15 mouse cellular contexts compared by ENCODE assay signal in the genomic region with DNA sequence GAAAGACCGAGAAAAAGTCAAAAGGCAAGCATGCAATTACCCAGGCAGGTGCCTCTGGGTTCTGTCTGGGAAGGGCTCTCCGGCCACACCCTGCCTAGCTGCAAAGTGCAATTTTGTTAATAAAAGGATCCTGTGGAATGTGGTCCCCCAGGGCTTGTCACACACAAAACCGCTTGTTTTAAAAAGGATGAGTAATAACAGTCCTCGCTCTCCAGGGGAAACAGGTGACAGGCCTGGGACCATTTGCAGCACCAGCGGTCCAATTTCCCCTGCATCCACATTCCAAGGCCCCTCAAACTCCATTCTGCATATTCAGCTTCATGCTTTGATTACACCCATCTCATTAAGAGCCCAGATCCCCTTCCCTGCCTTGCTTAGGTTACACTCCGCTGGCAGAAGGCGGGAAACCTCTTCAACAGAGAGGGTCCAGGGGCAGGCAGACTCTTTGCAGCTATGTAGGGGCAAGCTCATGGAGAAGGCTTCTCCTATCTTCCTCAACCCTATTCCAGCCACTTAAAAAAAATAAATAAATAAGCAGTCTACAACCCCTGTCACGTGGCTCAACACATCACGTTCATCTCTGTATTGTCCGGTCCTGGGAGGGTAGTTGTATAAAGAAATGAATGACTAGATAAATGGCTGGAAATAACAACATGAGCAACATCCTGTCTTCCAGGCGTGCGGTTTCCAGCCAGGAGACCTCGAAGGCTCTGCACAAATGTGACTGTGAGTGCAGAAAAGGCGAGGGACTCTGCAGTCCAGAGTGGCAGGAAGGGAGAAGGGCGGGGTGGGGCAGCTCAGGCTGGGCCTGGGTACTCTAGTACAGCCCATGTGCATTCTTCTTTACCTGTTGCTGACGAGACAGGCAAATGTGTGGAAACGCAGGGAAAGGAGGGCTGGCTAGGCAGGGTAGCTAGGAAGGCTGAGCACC. TPM values are rescaled to one million over a fixed set of nuclear protein-coding genes. Genes with fewer than 3 reads are reported as not detected.
DNase-seq lines count a peak whose midpoint lies in the region; ATAC-seq lines count a peak whose summit lies in the region.
"Had no signal": no experiment of that assay in that cellular context is flagged by ENCODE, and none has a peak within 500 bp of the region (broad histone marks: within the 10 kb centered on the region; RNA-seq: fewer than 3 reads in every experiment).

No protein-coding gene starts in this region.

- H3K4me3 ChIP-seq in forebrain, embryonic 11.5 days (ENCODE audit: low read depth, low read length): no peak overlapping the region
- no peak overlapping the region for H3K4me3 ChIP-seq in forebrain, embryonic 12.5 days (replicated peaks)
- H3K4me3 ChIP-seq in hindbrain, embryonic 14.5 days (replicated peaks; ENCODE audit: low read length): no peak overlapping the region
- no peak overlapping the region for H3K4me3 ChIP-seq in hindbrain, embryonic 12.5 days
- H3K4me3 ChIP-seq: embryonic facial prominence, embryonic 15.5 days; forebrain, embryonic 13.5 days had no signal

- H3K9me3 ChIP-seq in forebrain, embryonic 11.5 days (ENCODE audit: control insufficient read depth, low read length): no peaks in the 10 kb centered on the region
- H3K9me3 ChIP-seq in forebrain, embryonic 12.5 days: no peaks in the 10 kb centered on the region
- no peaks in the 10 kb centered on the region for H3K9me3 ChIP-seq in hindbrain, embryonic 14.5 days (ENCODE audit: control insufficient read depth, low read length)
- H3K9me3 ChIP-seq in hindbrain, embryonic 12.5 days (replicated peaks): no peaks in the 10 kb centered on the region
- H3K9me3 ChIP-seq: embryonic facial prominence, embryonic 15.5 days; forebrain, embryonic 13.5 days had no signal

- no peaks in the 10 kb centered on the region for H3K4me1 ChIP-seq in forebrain, embryonic 11.5 days (replicated peaks; ENCODE audit: control insufficient read depth, insufficient read depth, low read length)
- peaks cover 12% of the 10 kb centered on the region for H3K4me1 ChIP-seq in forebrain, embryonic 12.5 days
- H3K4me1 ChIP-seq in hindbrain, embryonic 14.5 days (replicated peaks; ENCODE audit: control insufficient read depth, insufficient read depth, low read length): peaks cover 13% of the 10 kb centered on the region
- H3K4me1 ChIP-seq in hindbrain, embryonic 12.5 days: peaks cover 14% of the 10 kb centered on the region

- no peak overlapping the region for H3K27ac ChIP-seq in forebrain, embryonic 11.5 days (ENCODE audit: low read depth, low read length)
- no peak overlapping the region for H3K27ac ChIP-seq in forebrain, embryonic 12.5 days
- H3K27ac ChIP-seq in hindbrain, embryonic 14.5 days: no peak overlapping the region
- no peak overlapping the region for H3K27ac ChIP-seq in hindbrain, embryonic 12.5 days
- H3K27ac ChIP-seq: embryonic facial prominence, embryonic 15.5 days; forebrain, embryonic 13.5 days; liver, embryonic 14.5 days had no signal

- no peaks in the 10 kb centered on the region for H3K36me3 ChIP-seq in forebrain, embryonic 11.5 days (ENCODE audit: control insufficient read depth, insufficient read depth, low read length)
- H3K36me3 ChIP-seq in forebrain, embryonic 12.5 days (replicated peaks): no peaks in the 10 kb centered on the region
- H3K36me3 ChIP-seq in hindbrain, embryonic 14.5 days (replicated peaks; ENCODE audit: control insufficient read depth, insufficient read depth): no peaks in the 10 kb centered on the region
- no peaks in the 10 kb centered on the region for H3K36me3 ChIP-seq in hindbrain, embryonic 12.5 days
- H3K36me3 ChIP-seq: embryonic facial prominence, embryonic 15.5 days had no signal

- H3K27me3 ChIP-seq in forebrain, embryonic 11.5 days (ENCODE audit: control insufficient read depth, insufficient read depth, low read length): no peaks in the 10 kb centered on the region
- no peaks in the 10 kb centered on the region for H3K27me3 ChIP-seq in forebrain, embryonic 12.5 days
- H3K27me3 ChIP-seq in hindbrain, embryonic 14.5 days (ENCODE audit: control insufficient read depth, insufficient read depth, low read length): no peaks in the 10 kb centered on the region
- no peaks in the 10 kb centered on the region for H3K27me3 ChIP-seq in hindbrain, embryonic 12.5 days
- H3K27me3 ChIP-seq: embryonic facial prominence, embryonic 15.5 days; forebrain, embryonic 13.5 days had no signal

- no peak overlapping the region for H3K4me2 ChIP-seq in forebrain, embryonic 11.5 days (ENCODE audit: low read depth, low read length, severe bottlenecking)
- H3K4me2 ChIP-seq in forebrain, embryonic 12.5 days: no peak overlapping the region
- H3K4me2 ChIP-seq in hindbrain, embryonic 14.5 days (replicated peaks): no peak overlapping the region
- H3K4me2 ChIP-seq in hindbrain, embryonic 12.5 days (replicated peaks): no peak overlapping the region
- H3K4me2 ChIP-seq: embryonic facial prominence, embryonic 15.5 days; forebrain, embryonic 13.5 days had no signal

- 66% methylated on average over 17 of the region's 17 CpGs for WGBS in forebrain, embryonic 11.5 days
- 66% methylated on average over 17 of the region's 17 CpGs for WGBS in forebrain, embryonic 12.5 days
- 59% methylated on average over 17 of the region's 17 CpGs for WGBS in hindbrain, embryonic 14.5 days
- WGBS in hindbrain, embryonic 12.5 days: 64% methylated on average over 17 of the region's 17 CpGs

- ATAC-seq in forebrain, embryonic 11.5 days (replicated peaks; ENCODE audit: low FRiP score): no peak
- no peak for ATAC-seq in forebrain, embryonic 12.5 days (ENCODE audit: low FRiP score)
- peak; percentile 21; the same call in 1 of the 2 replicates for ATAC-seq in hindbrain, embryonic 14.5 days (ENCODE audit: low FRiP score)
- ATAC-seq in hindbrain, embryonic 12.5 days (ENCODE audit: low FRiP score): no peak
- ATAC-seq: forebrain, embryonic 13.5 days had no signal

- no peak overlapping the region for H3K9ac ChIP-seq in forebrain, embryonic 11.5 days (ENCODE audit: low read length)
- H3K9ac ChIP-seq in forebrain, embryonic 12.5 days: no peak overlapping the region
- H3K9ac ChIP-seq in hindbrain, embryonic 14.5 days: no peak overlapping the region
- no peak overlapping the region for H3K9ac ChIP-seq in hindbrain, embryonic 12.5 days
- H3K9ac ChIP-seq: embryonic facial prominence, embryonic 15.5 days; forebrain, embryonic 13.5 days; liver, embryonic 14.5 days had no signal

- DNase-seq in forebrain, embryonic 11.5 days (ENCODE audit: low spot score): peak; percentile 38
- no peak for DNase-seq in hindbrain, embryonic 14.5 days (ENCODE audit: low spot score)
- DNase-seq in 3134 (ENCODE audit: extremely low read depth, insufficient read length, low spot score) (peak; percentile 22), ZHBTc4 (ENCODE audit: low read depth, low spot score) (peak; percentile 60)
- no peak for DNase-seq in frontal cortex, postnatal 36 days (ENCODE audit: low spot score in 2 of 2)
- no peak for DNase-seq in urinary bladder, adult 18-20 months (ENCODE audit: low spot score in 2 of 2)
- DNase-seq: cerebellum, adult 9-10 months; gastrocnemius, postnatal 36 days; heart, postnatal 14 days; left cerebral cortex, postnatal 4 days had no signal

RNA-seq across cellular contexts. Expression of a gene that starts 19.5 kb away (rescaled TPM):
- 19.2 and 22.9 TPM in 2 replicates for polyA plus RNA-seq in forebrain, embryonic 11.5 days (2014; fragmentation: Nextera tagmentation; extraction: Ambion mirVana)
- 17.3 and 17.5 TPM in 2 replicates for polyA plus RNA-seq in forebrain, embryonic 12.5 days (2016; fragmentation: Nextera tagmentation; extraction: Ambion mirVana)
- 38.3 and 41.5 TPM in 2 replicates for polyA plus RNA-seq in hindbrain, embryonic 14.5 days (2014; fragmentation: Nextera tagmentation; extraction: Ambion mirVana)
- 24.4 and 28.8 TPM in 2 replicates for polyA plus RNA-seq in hindbrain, embryonic 12.5 days (2016; fragmentation: Nextera tagmentation; extraction: Ambion mirVana)

Comparison
In these comparisons a context has a peak if more than half of its experiments do, and no peak if none do; other contexts are left out.
1. DNase-seq: peak in forebrain, embryonic 11.5 days (single experiment), 3134 (single experiment) and ZHBTc4 (single experiment); none in hindbrain, embryonic 14.5 days (single experiment), frontal cortex, postnatal 36 days (0 of 2) and urinary bladder, adult 18-20 months (0 of 2).